Mouse (Mus musculus): Measurements from ENCODE around the gene Vat1. TPM values are rescaled to one million over a fixed set of nuclear protein-coding genes. Genes with fewer than 3 reads are reported as not detected.
"Not testable (repeated sequence)": the region's sequence is repeated elsewhere in the genome, so short reads cannot be mapped to it uniquely, and the experiment has no call there.

Gene Vat1
- polyA plus RNA-seq, 1 experiment from 2014 or later = 11.8 TPM

DNA sequence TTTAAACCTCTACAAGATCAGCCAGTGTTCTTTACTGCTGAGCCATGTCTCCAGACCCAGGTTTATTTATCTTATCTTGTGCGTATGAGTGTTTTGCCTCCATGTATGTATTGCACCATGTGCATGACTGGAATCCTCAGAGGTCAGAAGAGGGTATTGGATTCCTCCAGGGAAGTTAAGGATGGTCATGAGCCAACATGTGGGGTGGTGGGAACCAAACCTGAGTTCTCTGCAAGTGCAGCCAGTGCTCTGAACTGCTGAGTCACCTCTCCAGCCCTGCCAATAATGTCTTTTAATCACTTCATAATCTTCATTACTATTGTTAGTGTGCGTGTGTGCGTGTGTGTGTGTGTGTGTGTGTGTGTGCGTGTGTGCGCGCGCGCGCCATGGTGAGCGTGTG is 14.5 kb downstream of the Vat1 start:
- Histone ChIP-seq H3K27ac (no peak overlapping the region), H3K4me1 (peaks cover 52% of the 10 kb centered on the region), H3K4me3 (no peak overlapping the region; the same call in 1 of the 2 replicates)

DNA sequence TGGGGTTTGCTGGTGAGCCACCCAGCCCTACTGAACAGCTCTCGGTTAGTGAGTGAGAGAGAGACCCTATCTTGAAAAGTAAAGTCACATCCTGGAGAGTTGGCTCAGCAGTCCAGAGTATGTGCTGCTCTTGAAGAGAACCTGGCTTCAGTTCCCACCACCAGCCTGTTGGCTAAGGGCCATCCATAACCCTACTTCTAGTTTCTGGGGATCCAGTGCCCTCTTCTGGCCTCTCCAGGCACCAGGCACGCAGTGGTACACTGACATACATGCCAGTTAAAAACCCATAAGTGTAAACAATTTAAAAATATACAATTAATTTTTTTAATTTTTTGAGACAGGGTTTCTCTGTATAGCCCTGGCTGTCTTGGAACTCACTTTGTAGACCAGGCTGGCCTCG is 15.6 kb downstream of the Vat1 start:
- Histone ChIP-seq H3K4me2 (0 out of 2 replicates have a peak overlapping the region, but pooled peaks have one; percentile 8), H3K9me3 (replicated peaks) (no peaks in the 10 kb centered on the region), H3K27me3 (replicated peaks) (no peaks in the 10 kb centered on the region), H3K4me3 (no peak overlapping the region), H3K36me3 (peaks cover 17% of the 10 kb centered on the region), H3K9ac (no peak overlapping the region), H3K4me1 (peaks cover 56% of the 10 kb centered on the region), H3K27ac (no peak overlapping the region)
- WGBS (ENCODE audit: insufficient replicate concordance) = 79% methylated on average over 3 of the region's 3 CpGs
- ATAC-seq = no peak

More for the DNA sequence above, 14.5 kb downstream of the Vat1 start:
- no peak overlapping the region for H3K9ac ChIP-seq
- no peak for ATAC-seq
- no peaks in the 10 kb centered on the region for H3K27me3 ChIP-seq (replicated peaks)
- H3K9me3 ChIP-seq (replicated peaks) = no peaks in the 10 kb centered on the region
- peaks cover 13% of the 10 kb centered on the region for H3K36me3 ChIP-seq
- WGBS (ENCODE audit: insufficient replicate concordance) = 89% methylated on average over 10 of the region's 10 CpGs
- H3K4me2 ChIP-seq = no peak overlapping the region

DNA sequence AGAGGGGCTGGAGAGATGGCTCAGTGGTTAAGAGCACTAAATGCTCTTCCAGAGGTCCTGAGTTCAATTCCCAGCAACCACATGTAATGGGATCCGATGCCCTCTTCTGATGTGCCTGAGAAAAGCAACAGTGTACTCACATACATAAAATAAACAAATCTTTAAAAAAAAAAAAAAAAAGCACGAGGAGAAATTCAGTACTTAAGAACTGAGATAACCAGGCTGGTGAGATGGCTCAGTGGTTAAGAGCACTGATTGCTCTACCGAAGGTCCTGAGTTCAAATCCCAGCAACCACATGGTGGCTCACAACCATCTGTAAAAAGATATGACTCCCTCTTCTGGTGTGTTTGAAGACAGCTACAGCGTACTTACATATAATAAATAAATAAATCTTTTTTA is 16.4 kb downstream of the Vat1 start:
- not testable (repeated sequence) for ATAC-seq; H3K9me3 ChIP-seq (replicated peaks); H3K27me3 ChIP-seq (replicated peaks)
- H3K4me3 ChIP-seq = peak overlapping the region; percentile 81
- 0 out of 2 replicates have a peak overlapping the region, but pooled peaks have one; percentile 85 for H3K9ac ChIP-seq
- peaks cover 61% of the 10 kb centered on the region for H3K4me1 ChIP-seq
- peak overlapping the region; percentile 96 for H3K27ac ChIP-seq
- peaks cover 25% of the 10 kb centered on the region for H3K36me3 ChIP-seq
- peak overlapping the region; percentile 85 for H3K4me2 ChIP-seq
- 65% methylated on average over 4 of the region's 4 CpGs for WGBS (ENCODE audit: insufficient replicate concordance)

DNA sequence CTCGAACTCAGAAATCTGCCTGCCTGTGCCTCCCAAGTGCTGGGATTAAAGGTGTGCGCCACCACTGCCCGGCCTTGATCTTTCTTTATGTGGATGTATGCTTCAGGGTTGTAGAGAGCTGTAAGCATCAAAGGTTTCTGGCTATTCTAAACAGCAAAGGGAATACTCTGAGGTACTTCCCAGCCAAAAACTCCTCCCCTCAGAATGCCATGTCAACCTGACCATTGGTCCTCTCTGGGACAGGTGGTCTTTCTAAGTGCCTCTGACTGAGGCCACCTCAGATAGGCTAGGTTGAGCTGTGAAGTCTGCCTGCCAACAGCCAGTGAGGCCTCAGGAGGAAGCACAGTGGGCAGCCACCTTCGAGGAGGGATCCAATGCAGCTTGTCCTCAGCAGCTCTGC is 17.1 kb downstream of the Vat1 start:
- ATAC-seq = peak; percentile 36; the same call in 1 of the 2 replicates
- Histone ChIP-seq H3K4me3 (peak overlapping the region; percentile 81), H3K9ac (peak overlapping the region; percentile 85), H3K4me2 (peak overlapping the region; percentile 85), H3K4me1 (peaks cover 68% of the 10 kb centered on the region), H3K36me3 (peaks cover 31% of the 10 kb centered on the region), H3K9me3 (replicated peaks) (no peaks in the 10 kb centered on the region), H3K27me3 (replicated peaks) (no peaks in the 10 kb centered on the region), H3K27ac (peak overlapping the region; percentile 96)
- 42% methylated on average over 4 of the region's 4 CpGs for WGBS (ENCODE audit: insufficient replicate concordance)

DNA sequence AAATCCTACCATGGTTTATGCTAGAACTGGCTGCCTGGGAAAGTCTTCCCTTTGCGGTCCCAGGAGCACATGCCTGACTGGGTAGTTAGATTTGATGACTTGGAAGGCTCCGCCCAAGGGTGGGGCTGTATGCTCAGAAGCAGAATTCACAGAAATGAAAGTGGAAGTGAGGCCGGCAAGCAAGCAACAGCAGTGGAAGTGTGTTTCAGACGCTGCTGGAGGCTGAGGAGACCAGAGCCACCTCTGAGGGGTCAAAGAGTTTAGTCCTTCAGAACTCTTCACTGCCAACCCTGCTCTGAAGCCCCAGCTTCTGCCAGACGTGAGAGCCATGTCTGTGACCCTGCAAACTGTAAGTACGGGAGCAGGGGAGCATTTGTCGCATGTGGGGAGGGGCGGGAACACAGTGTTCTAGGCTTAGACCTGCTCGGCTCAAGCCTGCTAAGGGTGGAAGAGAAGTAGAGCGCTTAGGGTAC is 17.7 kb downstream of the Vat1 start, which contains the start of gene Ifi35:
Ifi35 (plus strand) TSS at position 134 of the 473 bp plus-strand sequence.
- Histone ChIP-seq H3K9ac (peak within 1 kb of the TSS; percentile 85), H3K27ac (peak within 1 kb of the TSS; percentile 96), H3K27me3 (replicated peaks) (no peaks in the 10 kb centered on the region), H3K4me3 (peak within 1 kb of the TSS; percentile 81), H3K36me3 (peaks cover 31% of the 10 kb centered on the region), H3K9me3 (replicated peaks) (no peaks in the 10 kb centered on the region), H3K4me2 (peak within 1 kb of the TSS; percentile 85), H3K4me1 (peaks cover 74% of the 10 kb centered on the region)
- peak; percentile 89 for ATAC-seq
- 6% methylated on average over 10 of the region's 10 CpGs for WGBS (ENCODE audit: insufficient replicate concordance)

DNA sequence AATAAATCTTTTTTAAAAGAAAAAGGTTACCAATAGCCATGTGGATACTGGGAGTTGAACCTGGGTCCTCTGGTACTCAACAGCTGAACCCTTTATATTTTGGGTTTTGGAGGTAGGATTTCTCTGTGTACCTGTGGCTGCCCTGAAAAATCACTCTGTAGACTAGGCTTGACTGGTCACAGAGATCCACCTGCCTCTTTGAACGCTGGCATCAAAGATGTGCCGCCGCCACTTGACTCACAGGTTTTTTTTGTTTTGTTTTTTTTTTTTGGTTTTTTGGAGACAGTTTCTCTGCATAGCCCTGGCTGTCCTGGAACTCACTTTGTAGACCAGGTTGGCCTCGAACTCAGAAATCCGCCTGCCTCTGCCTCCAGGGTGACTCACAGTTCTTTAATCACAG is 18.2 kb downstream of the Vat1 start:
- 79% methylated on average over 5 of the region's 5 CpGs for WGBS (ENCODE audit: insufficient replicate concordance)
- Histone ChIP-seq H3K4me3 (peak overlapping the region; percentile 81), H3K9ac (no peak overlapping the region; the same call in 1 of the 2 replicates), H3K36me3 (peaks cover 35% of the 10 kb centered on the region), H3K4me1 (peaks cover 79% of the 10 kb centered on the region), H3K27me3 (replicated peaks) (no peaks in the 10 kb centered on the region), H3K27ac (peak overlapping the region; percentile 96), H3K4me2 (peak overlapping the region; percentile 85), H3K9me3 (replicated peaks) (no peaks in the 10 kb centered on the region)
- ATAC-seq = no peak

DNA sequence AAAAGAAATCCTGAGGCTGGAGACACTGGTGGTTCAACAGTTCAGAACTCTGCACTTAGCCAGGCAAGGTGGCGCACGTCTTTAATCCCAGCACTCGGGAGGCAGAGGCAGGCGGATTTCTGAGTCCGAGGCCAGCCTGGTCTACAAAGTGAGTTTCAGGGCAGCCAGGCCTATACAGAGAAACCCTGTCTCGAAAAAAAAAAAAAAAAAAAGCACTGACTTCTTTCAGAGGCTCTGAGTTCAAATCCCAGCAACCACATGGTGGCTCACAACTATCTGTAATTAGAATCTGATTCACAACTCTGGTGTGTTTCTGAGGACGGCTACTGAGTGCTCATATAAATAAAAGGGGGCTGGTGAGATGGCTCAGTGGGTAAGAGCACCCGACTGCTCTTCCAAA is 19.2 kb downstream of the Vat1 start:
- WGBS (ENCODE audit: insufficient replicate concordance) = 78% methylated on average over 8 of the region's 8 CpGs
- not testable (repeated sequence) for H3K9me3 ChIP-seq (replicated peaks); H3K4me2 ChIP-seq; H3K27me3 ChIP-seq (replicated peaks); H3K27ac ChIP-seq; ATAC-seq; H3K9ac ChIP-seq; H3K4me3 ChIP-seq
- Histone ChIP-seq H3K36me3 (peaks cover 36% of the 10 kb centered on the region), H3K4me1 (peaks cover 71% of the 10 kb centered on the region)

DNA sequence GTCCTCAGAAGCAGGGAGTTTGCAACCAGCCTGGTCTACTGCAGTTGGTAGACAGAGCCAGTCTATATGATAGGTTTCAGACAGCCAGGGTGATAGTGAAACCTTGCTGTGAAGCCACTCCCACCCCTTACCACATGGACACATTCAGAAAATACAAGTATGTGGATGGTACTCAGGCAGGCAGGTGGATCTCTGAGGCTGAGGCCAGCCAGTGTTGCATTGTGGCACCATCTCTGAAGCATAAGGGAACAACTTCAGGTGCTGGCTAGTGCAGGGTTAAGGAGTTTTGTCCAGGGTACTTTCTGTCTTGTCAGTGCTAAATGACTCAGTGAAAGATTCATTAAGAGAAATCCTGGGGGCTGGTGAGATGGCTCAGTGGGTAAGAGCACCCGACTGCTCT is 19.7 kb downstream of the Vat1 start:
- H3K27ac ChIP-seq = peak overlapping the region; percentile 71
- H3K4me3 ChIP-seq = no peak overlapping the region
- H3K9me3 ChIP-seq (replicated peaks) = no peaks in the 10 kb centered on the region
- H3K9ac ChIP-seq = no peak overlapping the region
- 54% methylated on average over 1 of the region's 1 CpGs for WGBS (ENCODE audit: insufficient replicate concordance)
- no peaks in the 10 kb centered on the region for H3K27me3 ChIP-seq (replicated peaks)
- H3K4me2 ChIP-seq = no peak overlapping the region
- no peak for ATAC-seq
- peaks cover 36% of the 10 kb centered on the region for H3K36me3 ChIP-seq
- H3K4me1 ChIP-seq = peaks cover 66% of the 10 kb centered on the region

DNA sequence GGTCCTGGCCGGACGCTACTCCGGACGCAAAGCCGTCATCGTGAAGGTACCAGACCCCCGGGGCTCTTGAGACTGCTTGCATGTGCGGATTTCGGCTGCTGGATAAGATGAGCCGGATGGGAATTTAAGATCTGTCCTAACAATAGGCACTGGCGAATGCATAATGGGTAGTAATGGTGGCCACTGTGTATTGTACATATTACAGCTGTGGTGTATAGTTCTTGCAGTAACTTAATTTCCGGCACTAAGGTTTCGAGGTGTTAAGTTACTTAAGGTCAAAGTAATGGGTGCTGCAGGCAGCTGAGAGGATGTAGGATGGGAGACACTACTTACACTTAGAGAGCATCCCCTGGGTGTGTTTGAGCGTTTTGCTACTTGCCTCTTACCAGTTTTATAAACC is 23.3 kb downstream of the Vat1 start:
- 2% methylated on average over 14 of the region's 14 CpGs for WGBS (ENCODE audit: insufficient replicate concordance)
- Histone ChIP-seq H3K9me3 (replicated peaks) (no peaks in the 10 kb centered on the region), H3K9ac (peak overlapping the region; percentile 92), H3K4me2 (peak overlapping the region; percentile 90), H3K4me1 (peaks cover 33% of the 10 kb centered on the region), H3K4me3 (peak overlapping the region; percentile 89), H3K36me3 (peaks cover 36% of the 10 kb centered on the region), H3K27me3 (replicated peaks) (no peaks in the 10 kb centered on the region), H3K27ac (peak overlapping the region; percentile 83)
- no peak for ATAC-seq

DNA sequence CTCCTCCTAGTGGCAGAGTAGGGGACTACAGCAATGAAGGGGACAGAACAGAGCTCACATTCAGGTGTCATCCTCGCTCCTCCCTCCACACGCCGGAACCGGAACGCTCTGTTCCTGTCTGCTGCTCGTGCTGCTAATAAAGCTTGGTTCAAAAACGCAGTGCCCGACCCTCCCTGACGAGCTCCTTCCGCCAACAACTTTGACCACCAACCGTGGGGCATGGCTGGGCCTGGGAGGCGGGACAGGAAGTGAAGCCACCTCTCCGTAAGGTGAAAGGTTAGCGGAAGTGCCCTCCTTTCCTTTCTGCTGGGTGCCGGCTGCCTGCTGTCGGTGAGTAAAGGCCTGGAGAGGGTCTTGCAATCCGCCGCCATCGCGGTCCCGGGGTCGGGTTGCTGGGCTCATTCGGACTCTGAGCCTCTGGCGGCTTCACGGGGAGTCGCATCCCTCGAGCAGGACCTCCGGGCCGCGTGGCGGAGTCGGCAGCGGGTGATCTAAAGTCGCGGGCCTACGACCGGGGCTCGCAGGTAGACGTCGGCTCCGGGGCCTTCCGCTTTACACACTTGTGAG is 23.8 kb downstream of the Vat1 start, which contains the start of gene Rpl27:
Rpl27 (plus strand) TSS at position 172 of the 567 bp plus-strand sequence.
- peak within 1 kb of the TSS; percentile 89 for H3K4me3 ChIP-seq
- no peaks in the 10 kb centered on the region for H3K9me3 ChIP-seq (replicated peaks)
- peaks cover 36% of the 10 kb centered on the region for H3K36me3 ChIP-seq
- H3K9ac ChIP-seq = peak within 1 kb of the TSS; percentile 92
- ATAC-seq = peak; percentile 97
- H3K27ac ChIP-seq = peak within 1 kb of the TSS; percentile 83
- no peaks in the 10 kb centered on the region for H3K27me3 ChIP-seq (replicated peaks)
- H3K4me1 ChIP-seq = peaks cover 28% of the 10 kb centered on the region
- H3K4me2 ChIP-seq = peak within 1 kb of the TSS; percentile 90
- WGBS (ENCODE audit: insufficient replicate concordance) = under 1% methylated on average over 42 of the region's 42 CpGs

DNA sequence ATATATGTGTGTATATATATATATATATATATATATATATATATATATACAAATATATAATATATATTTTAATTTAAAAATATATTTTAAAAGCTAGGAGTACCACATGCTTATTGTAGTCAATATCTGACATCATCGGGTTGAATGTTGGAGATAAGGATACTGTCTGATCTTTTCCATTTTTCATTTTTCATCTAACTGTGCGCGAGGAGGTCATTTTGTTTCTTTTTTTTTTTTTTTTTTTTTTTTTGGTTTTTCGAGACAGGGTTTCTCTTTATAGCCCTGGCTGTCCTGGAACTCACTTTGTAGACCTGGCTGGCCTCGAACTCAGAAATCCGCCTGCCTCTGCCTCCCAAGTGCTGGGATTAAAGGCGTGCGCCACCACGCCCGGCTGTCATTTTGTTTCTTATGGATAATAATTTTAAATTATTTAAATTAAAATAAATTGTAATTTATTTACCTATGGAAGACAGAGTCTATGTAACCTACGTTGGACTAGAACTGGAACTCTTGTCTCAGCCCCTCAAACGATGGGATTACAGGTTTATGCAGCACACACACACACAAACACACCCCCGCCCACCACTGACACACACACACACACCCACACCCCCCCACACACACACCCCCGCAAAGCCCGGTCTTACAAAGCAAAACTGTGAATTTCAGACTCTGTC is 24.4 kb downstream of the Vat1 start:
- peaks cover 28% of the 10 kb centered on the region for H3K4me1 ChIP-seq
- not testable (repeated sequence) for ATAC-seq; H3K9me3 ChIP-seq (replicated peaks); H3K27me3 ChIP-seq (replicated peaks)
- H3K4me2 ChIP-seq = peak overlapping the region; percentile 90
- 23% methylated on average over 15 of the region's 15 CpGs for WGBS (ENCODE audit: insufficient replicate concordance)
- peak overlapping the region; percentile 89 for H3K4me3 ChIP-seq
- H3K27ac ChIP-seq = peak overlapping the region; percentile 83; the same call in 1 of the 2 replicates
- peak overlapping the region; percentile 66; the same call in 1 of the 2 replicates for H3K9ac ChIP-seq
- peaks cover 36% of the 10 kb centered on the region for H3K36me3 ChIP-seq

DNA sequence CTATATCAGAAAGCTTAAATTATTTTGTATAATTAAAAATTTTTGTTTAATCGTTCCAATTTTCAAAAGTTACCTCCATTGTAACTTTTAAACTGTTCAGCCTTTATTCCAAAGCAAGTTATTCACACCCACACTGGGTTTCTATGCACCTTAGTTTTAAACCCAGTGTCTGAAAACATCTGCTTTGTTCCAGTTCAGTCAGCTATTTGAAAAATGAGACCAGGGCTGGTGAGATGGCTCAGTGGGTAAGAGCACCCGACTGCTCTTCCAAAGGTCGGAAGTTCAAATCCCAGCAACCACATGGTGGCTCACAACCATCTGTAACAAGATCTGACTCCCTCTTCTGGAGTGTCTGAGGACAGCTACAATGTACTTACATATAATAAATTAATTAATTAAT is 28.0 kb downstream of the Vat1 start:
- 36% methylated on average over 3 of the region's 3 CpGs for WGBS (ENCODE audit: insufficient replicate concordance)
- not testable (repeated sequence) for H3K9ac ChIP-seq; H3K9me3 ChIP-seq (replicated peaks); H3K4me2 ChIP-seq; H3K27me3 ChIP-seq (replicated peaks); H3K27ac ChIP-seq; H3K4me3 ChIP-seq; ATAC-seq
- Histone ChIP-seq H3K36me3 (peaks cover 33% of the 10 kb centered on the region), H3K4me1 (peaks cover 10% of the 10 kb centered on the region)
